Mouse (Mus musculus): ENCODE measurements around the gene Abraxas2. TPM values are rescaled to one million over a fixed set of nuclear protein-coding genes. Genes with fewer than 3 reads are reported as not detected.

Abraxas2 gene
- total RNA-seq, 2 experiments from 2014 or later, result 28.8 to 30.3 TPM

DNA sequence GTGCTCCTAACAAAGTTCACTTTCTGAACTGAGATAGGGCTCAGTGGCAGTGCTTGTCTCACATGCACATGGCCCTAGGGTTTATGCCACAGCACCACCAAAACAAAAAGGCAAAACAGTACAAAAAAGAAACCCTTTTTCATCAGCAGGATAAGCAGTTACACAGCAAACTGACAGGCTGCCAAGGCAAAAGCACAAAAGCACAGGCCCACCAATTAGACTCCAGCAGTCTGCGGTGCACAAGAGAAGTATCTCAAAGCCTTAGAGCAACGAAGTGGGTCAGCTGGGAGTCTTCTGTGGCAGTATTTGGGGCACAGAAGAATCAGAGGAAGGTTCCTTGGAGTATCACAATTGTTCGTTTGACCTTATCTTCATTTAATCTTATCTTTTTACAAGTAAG lies 38.3 kb upstream of the Abraxas2 start:
- H3K4me3 ChIP-seq, result no peak overlapping the region
- no peak for TF ChIP-seq CTCF (conservative IDR thresholded peaks at IDR 0.05)
- no peak for DNase-seq (ENCODE audit: low spot score in 2 of 2)
- H3K27ac ChIP-seq, result peak overlapping the region; percentile 54

DNA sequence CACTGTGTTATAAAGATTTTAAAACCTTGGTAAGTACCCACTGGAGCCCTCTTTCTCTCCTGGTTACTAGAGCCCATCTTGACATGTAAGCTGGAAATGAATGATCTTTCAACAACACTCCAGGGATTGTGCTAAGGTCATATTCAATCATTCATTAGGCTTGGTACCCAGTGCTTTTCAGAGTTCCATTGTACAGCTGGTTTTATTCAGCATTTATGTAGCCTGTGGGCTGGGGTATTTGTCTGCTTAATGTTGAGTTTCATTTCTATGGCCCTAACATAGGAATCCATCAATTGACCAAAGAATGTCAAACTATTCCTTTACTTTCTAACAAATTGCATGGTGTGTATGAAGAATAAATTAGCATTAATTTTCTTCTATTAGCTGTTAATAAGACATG lies 35.2 kb upstream of the Abraxas2 start:
- no peak for TF ChIP-seq CTCF (conservative IDR thresholded peaks at IDR 0.05)
- Histone ChIP-seq H3K27ac (no peak overlapping the region), H3K4me3 (no peak overlapping the region)
- no peak for DNase-seq (ENCODE audit: low spot score in 2 of 2)

DNA sequence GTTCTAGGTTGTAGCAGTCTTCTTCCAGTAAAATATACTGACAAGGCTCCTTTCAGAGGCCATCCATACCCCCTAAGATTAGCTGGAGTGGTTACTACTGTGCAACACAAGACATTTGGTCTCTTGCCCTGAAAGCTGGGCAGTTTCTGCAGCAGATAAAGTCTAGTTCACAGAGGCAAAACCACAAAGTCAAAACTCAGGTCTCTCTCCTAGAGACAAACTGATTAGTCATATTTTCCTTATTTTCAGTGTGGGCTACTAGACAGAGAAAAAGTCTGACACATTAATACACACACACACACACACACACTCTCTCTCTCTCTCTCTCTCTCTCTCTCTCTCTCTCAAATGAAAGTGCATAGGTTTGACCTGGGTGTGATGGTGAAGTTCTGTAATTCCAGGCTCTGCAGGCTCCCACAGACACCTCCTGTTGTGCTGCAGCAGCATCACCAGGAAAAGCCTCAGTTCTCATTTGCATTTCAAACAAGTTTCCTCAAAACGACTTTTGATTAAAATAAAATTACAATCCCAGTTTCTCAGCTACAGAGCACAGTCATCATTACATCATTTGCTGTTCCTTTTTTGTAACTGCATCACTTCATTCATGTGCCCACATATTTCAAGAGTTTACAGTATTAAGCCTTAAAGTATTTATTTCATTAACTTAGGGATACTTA lies 34.5 kb upstream of the Abraxas2 start:
- TF ChIP-seq CTCF (conservative IDR thresholded peaks at IDR 0.05), result no peak
- Histone ChIP-seq H3K27ac (no peak overlapping the region), H3K4me3 (no peak overlapping the region)
- no peak for DNase-seq (ENCODE audit: low spot score in 2 of 2)

DNA sequence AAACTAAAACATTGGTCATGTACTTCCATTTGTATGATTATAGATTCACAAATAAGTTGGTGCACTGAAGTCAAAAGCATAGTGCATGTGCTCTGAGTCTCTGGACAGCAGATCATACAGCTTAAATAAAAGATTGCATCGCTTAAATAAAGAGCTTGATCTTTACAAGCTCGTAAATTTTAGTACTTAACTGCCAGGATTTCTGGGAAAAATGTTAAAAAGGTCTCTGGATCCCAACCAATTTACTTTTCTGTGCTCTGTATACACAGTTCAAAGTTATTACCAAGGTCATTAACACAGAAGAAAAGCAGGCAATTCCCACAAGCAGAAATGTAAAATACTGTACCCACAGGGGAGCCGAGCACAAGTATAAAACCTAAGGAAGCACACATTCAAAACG lies 28.1 kb upstream of the Abraxas2 start:
- no peak for TF ChIP-seq CTCF (conservative IDR thresholded peaks at IDR 0.05)
- no peak overlapping the region for H3K4me3 ChIP-seq
- no peak overlapping the region for H3K27ac ChIP-seq
- no peak for DNase-seq (ENCODE audit: low spot score in 2 of 2)

DNA sequence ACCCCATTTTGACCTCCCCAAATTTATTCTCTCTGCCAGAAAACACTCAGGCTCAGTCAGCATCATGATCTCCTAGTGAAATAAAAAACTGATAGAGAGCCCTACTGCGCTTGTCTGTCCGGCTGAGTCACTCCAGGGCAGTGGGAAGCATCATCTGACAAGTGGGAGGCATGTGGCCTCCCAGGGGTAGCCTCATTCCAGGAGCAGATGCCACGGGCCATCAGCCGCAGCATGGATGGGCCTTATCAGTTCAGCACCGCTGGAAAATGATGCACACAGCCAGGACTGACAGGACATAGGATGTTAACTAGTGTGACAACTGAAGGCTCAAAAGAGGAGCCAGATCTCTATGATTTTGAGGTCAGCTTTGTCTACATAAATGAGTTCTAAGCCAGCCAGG lies 17.7 kb upstream of the Abraxas2 start:
- H3K4me3 ChIP-seq, result no peak overlapping the region
- H3K27ac ChIP-seq, result no peak overlapping the region
- TF ChIP-seq CTCF (conservative IDR thresholded peaks at IDR 0.05), result no peak
- no peak for DNase-seq (ENCODE audit: low spot score in 2 of 2)

DNA sequence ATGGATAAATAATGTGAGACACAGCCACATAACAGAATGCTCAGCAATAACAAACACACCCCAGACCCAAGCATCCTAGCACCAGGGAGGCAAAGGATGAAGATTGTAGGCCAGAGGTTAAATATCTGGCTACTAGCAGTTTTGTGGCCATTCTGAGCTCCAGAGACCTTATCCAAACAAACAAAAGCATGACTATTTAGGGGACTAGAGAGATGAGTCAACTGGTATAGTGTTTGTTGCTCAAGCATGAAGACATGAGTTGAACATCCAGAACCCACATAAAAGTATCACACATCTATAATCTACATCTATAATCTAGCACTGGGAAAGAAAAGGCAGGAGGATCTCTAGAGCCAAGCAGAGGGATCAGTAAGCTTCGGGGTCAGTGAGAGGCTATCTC lies 16.6 kb upstream of the Abraxas2 start:
- DNase-seq (ENCODE audit: low spot score in 2 of 2), result no peak
- H3K27ac ChIP-seq, result no peak overlapping the region
- TF ChIP-seq CTCF (conservative IDR thresholded peaks at IDR 0.05), result no peak
- no peak overlapping the region for H3K4me3 ChIP-seq

DNA sequence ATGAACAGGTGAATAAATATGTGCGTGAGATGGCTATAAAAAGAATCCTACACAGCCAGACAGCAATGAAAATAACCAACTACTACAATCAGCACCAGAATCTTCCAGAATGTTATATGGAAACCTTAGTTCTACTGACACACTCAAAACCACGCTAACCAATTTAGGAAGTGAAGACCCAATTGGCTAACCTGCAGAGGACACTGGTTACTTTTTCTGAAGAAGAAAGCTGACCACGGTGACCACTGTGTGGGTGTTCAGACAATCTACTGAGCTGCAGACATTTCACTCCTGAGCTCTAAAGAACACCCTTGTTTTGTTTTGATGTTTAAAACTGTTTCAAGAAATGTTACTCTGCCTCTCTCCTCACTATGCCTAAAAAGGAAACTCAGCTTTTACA lies 15.9 kb upstream of the Abraxas2 start:
- TF ChIP-seq CTCF (conservative IDR thresholded peaks at IDR 0.05), result no peak
- DNase-seq (ENCODE audit: low spot score in 2 of 2), result no peak
- H3K4me3 ChIP-seq, result no peak overlapping the region
- H3K27ac ChIP-seq, result no peak overlapping the region

DNA sequence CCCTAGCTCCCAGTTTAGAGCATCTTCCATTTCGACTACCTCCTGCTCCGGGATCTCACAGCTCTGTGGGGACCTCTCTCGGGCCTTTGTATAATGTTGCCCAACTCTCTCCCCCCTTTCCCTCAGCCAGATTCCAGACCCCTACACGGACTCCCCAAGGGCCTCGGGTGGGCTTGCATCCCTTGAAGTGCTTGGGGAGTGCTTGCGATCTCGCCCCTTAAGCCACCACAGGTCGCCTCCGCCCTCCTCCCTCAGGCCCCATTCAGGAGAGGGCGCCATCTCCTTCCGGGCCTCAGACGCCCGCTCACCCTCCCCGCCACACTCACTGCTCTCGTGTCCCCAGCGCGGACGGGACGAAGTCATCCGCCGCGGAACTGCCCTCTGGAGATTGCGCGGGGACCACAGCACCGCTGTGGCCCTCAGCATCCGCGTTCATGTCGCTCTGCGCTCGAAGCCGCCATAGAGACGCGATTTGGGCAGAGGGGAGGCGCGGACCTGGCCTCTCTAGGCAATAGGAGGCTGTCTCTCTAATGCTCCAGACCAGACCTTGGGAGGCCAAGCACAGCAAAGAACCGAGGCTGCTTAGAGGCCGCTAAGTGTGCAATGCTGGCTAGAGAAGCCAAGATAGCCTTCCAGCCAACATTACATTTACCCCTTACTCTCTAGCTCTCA lies 6.7 kb upstream of the Abraxas2 start, which contains the start of gene Eef1akmt2:
Eef1akmt2 (minus strand) TSS at position 501 of the 672 bp plus-strand sequence.
- peak; percentile 46; the same call in 1 of the 2 replicates for TF ChIP-seq CTCF (conservative IDR thresholded peaks at IDR 0.05)
- Histone ChIP-seq H3K27ac (peak within 1 kb of the TSS; percentile 100), H3K4me3 (peak within 1 kb of the TSS; percentile 91)
- peak; percentile 75 to 77 for DNase-seq (ENCODE audit: low spot score in 2 of 2)

DNA sequence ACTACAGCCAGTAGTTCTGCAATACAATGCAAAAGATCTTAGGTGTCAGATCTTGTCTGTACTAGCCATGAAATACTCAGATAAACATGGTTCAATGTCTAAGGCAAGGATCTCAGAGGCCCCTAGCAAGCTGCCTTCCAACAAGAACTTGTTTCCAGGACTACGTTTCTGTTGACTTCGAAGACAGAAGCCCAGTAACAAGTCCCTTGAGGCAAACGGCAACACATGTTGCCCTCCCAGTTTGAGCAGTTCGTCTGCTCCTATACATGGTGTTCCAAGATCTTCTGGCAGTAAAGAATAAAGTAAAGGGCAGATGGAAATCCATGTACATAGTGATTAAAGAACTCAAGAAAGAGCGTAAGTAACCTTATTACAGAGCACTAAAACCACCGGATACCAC lies 5.7 kb upstream of the Abraxas2 start:
- Histone ChIP-seq H3K4me3 (no peak overlapping the region), H3K27ac (peak overlapping the region; percentile 100)
- DNase-seq (ENCODE audit: low spot score in 2 of 2), result no peak
- TF ChIP-seq CTCF (conservative IDR thresholded peaks at IDR 0.05), result no peak

DNA sequence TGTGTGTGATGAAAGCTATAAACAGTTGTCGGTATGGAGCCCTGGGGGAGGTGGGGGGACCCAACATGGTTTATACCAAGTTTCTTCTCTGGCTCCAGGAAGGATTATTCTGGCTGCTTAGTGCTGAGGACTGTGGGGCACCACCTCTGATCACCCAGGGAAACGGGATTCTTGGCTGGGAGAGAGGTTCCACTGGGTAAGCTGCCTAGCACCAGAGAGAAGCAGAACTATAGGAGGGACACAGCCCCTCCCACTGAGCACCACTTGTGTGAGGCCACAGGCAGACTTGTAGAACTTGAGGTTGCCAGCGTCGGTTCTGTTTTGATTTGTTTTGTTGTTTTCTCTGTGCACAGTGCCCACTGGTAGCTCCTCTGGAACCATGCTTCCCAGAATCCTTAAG lies 5.1 kb upstream of the Abraxas2 start:
- TF ChIP-seq CTCF (conservative IDR thresholded peaks at IDR 0.05), result no peak
- Histone ChIP-seq H3K4me3 (no peak overlapping the region), H3K27ac (peak overlapping the region; percentile 100)
- peak in 1 of 2 experiments; percentile 4 for DNase-seq (ENCODE audit: low spot score in 2 of 2)

DNA sequence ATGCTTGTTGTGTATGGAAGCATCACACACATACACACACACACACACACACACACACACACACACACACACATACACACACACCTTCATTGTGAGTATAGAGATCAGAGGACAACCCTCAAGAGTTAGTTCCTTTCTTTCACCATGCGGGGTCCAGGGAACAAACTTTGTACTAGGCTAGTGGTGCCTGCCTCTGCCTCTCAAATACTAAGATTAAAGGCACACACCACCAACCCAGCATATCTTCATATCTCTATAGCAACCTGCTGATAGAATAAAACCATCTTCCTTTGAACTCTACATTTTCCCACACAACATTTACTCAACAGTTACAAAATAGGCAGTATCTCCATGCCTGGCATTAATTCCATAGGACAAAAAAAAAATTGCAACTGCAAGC lies 2.9 kb upstream of the Abraxas2 start:
- H3K27ac ChIP-seq, result no peak overlapping the region
- TF ChIP-seq CTCF (conservative IDR thresholded peaks at IDR 0.05), result no peak
- H3K4me3 ChIP-seq, result no peak overlapping the region
- no peak for DNase-seq (ENCODE audit: low spot score in 2 of 2)

DNA sequence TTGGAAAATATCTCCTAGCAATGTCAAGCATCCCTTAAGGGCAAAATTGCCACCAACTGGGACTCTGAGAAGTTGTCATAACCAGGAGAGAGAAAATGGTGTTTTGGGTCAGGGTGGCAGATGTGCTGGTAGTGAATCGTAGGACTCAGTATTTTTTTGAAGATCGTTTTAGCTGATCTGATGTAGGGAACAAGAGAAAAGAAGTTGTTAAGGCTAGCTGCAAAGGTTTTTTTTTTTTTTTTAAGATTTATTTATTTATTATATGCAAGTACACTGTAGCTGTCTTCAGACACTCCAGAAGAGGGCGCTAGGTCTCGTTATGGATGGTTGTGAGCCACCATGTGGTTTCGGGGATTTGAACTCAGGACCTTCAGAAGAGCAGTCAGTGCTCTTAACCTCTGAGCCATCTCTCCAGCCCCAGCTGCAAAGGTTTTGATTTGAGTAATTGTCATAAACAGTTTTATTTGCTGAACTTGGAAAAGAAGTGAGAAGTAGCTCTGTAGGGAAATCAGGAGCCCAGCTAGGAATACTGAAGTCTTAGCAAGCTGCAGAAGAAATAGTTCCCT lies 899 bp upstream of the Abraxas2 start:
- peak; percentile 57 for TF ChIP-seq CTCF (conservative IDR thresholded peaks at IDR 0.05)
- DNase-seq (ENCODE audit: low spot score in 2 of 2), result no peak
- H3K4me3 ChIP-seq, result no peak overlapping the region
- no peak overlapping the region for H3K27ac ChIP-seq

DNA sequence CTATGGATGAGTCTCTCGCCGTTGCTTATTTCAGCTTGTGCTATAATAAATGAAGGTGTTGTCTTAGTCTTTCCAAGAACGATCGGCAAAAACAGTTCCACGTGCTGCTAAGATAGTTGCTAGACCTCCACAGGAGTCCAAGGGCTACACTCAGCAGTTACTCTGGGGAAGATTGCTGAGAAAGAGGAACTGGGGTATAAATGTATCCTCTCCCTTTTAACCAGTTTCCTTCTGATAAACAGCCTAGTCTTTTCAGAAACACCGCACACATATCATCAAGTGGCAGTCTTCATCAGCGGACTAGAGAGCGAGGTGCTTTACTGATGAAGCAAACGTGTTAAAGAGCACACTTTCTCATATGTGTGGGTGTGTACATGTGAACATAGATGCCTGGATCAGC lies 7.3 kb downstream of the Abraxas2 start:
- Histone ChIP-seq H3K27ac (no peak overlapping the region), H3K4me3 (no peak overlapping the region)
- TF ChIP-seq CTCF (conservative IDR thresholded peaks at IDR 0.05), result no peak
- DNase-seq (ENCODE audit: low spot score in 2 of 2), result no peak

DNA sequence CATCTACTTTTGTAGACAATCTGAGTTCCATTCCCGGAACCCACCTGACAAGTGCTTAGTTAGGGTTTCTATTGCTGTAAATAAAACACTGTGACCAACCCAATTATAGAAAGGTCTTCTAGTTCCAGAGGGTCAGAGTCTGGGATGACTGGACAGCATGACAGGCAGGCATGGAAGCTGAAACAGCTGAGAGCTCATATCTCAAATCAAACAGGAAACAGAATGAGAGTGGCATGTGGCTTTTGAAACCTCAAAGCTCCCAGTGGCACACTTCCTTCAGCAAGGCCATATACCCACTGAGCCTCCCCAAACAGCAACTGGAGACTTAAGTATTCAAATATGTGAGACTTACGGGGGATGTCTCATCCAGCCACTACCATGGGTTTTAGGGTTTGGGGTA lies 14.0 kb downstream of the Abraxas2 start:
- H3K27ac ChIP-seq, result no peak overlapping the region
- no peak for DNase-seq (ENCODE audit: low spot score in 2 of 2)
- H3K4me3 ChIP-seq, result no peak overlapping the region
- TF ChIP-seq CTCF (conservative IDR thresholded peaks at IDR 0.05), result no peak

Data from layer of hippocampus, adult 2 months (tissue).